Mouse (Mus musculus) bone marrow macrophage, adult 2 months (primary cell): Measurements from ENCODE around the gene Ogt. TPM values are rescaled to one million over a fixed set of nuclear protein-coding genes. Genes with fewer than 3 reads are reported as not detected.
A peak's percentile ranks its signal among the peaks of the same experiment; 100 is the strongest.

Experiments used
- H3K27ac ChIP-seq: 2 replicates; pipeline ENCODE4 v1.5.1; 2012; ENCODE audit warnings: low read depth, low read length; ENCODE audit not compliant: insufficient read depth
- H3K4me1 ChIP-seq: 2 replicates; pipeline ENCODE4 v1.6.1; 2012; ENCODE audit warnings: low read length; ENCODE audit not compliant: control insufficient read depth, insufficient read depth
- H3K4me3 ChIP-seq: 2 replicates; pipeline ENCODE4 v1.5.1; 2012; ENCODE audit warnings: mild to moderate bottlenecking, low read length, moderate library complexity; ENCODE audit not compliant: insufficient read depth
- CTCF ChIP-seq: IDR thresholded peaks from 2 replicates; pipeline ENCODE4 v1.5.1; 2012; ENCODE audit warnings: low read depth, mild to moderate bottlenecking, low read length, moderate library complexity
- POLR2A ChIP-seq: IDR thresholded peaks from 2 replicates; pipeline ENCODE4 v1.6.1; 2012; ENCODE audit warnings: mild to moderate bottlenecking, low read depth, low read length, borderline replicate concordance
- polyA plus RNA-seq: library from polyadenylated mRNA; stranded (reverse); fragments of >200 nt; gene quantifications from 2 replicates; pipeline ENCODE4 v1.2.4, GENCODE M21; 2012; ENCODE audit not compliant: missing spikeins, insufficient read depth, insufficient read length

The Ogt gene
- 238 and 268 TPM in 2 replicates for polyA plus RNA-seq

- no peak for TF ChIP-seq POLR2A
- peaks cover 4% of the 10 kb centered on the region for H3K4me1 ChIP-seq
- peak within 1 kb of the TSS; percentile 69 for H3K27ac ChIP-seq
- H3K4me3 ChIP-seq = peak within 1 kb of the TSS; percentile 78
Measured at GRCm38 (mm10) chrX:101639741-101640166, at the start of gene Ogt. Gene Ogt, plus strand, starts transcription at chrX:101640060.

- Histone ChIP-seq H3K4me3 (no peak overlapping the region), H3K4me1 (peaks cover 7% of the 10 kb centered on the region), H3K27ac (no peak overlapping the region)
- TF ChIP-seq CTCF (no peak), POLR2A (no peak)
Measured at GRCm38 (mm10) chrX:101616183-101616582, 23.7 kb upstream of the Ogt start.

GRCm38 (mm10) chrX:101617889-101618288 lies 22.0 kb upstream of the Ogt start:
- Histone ChIP-seq H3K4me1 (peaks cover 7% of the 10 kb centered on the region), H3K27ac (no peak overlapping the region), H3K4me3 (no peak overlapping the region)
- TF ChIP-seq POLR2A (no peak), CTCF (no peak)

GRCm38 (mm10) chrX:101620317-101620716 lies 19.5 kb upstream of the Ogt start:
- no peak overlapping the region for H3K4me3 ChIP-seq
- H3K4me1 ChIP-seq = peaks cover 7% of the 10 kb centered on the region
- H3K27ac ChIP-seq = no peak overlapping the region
- TF ChIP-seq POLR2A = no peak
- TF ChIP-seq CTCF = no peak

GRCm38 (mm10) chrX:101622539-101622938 lies 17.3 kb upstream of the Ogt start:
- Histone ChIP-seq H3K4me1 (no peaks in the 10 kb centered on the region; the same call in 1 of the 2 replicates), H3K27ac (no peak overlapping the region), H3K4me3 (no peak overlapping the region)
- no peak for TF ChIP-seq CTCF
- no peak for TF ChIP-seq POLR2A

- H3K4me1 ChIP-seq = peaks cover 2% of the 10 kb centered on the region; the same call in 1 of the 2 replicates
- TF ChIP-seq POLR2A (no peak), CTCF (no peak)
- H3K27ac ChIP-seq = no peak overlapping the region
- no peak overlapping the region for H3K4me3 ChIP-seq
Measured at GRCm38 (mm10) chrX:101636821-101637525, 2.9 kb upstream of the Ogt start.

- peaks cover 3% of the 10 kb centered on the region for H3K4me1 ChIP-seq
Measured at GRCm38 (mm10) chrX:101638856-101639255, 1.0 kb upstream of the Ogt start.

GRCm38 (mm10) chrX:101639306-101639705 lies 554 bp upstream of the Ogt start:
- TF ChIP-seq CTCF = no peak
- TF ChIP-seq POLR2A = no peak
- Histone ChIP-seq H3K4me1 (peaks cover 4% of the 10 kb centered on the region), H3K4me3 (peak overlapping the region; percentile 55), H3K27ac (peak overlapping the region; percentile 69)

More at GRCm38 (mm10) chrX:101638856-101639255, 1.0 kb upstream of the Ogt start:
- Histone ChIP-seq H3K27ac (peak overlapping the region; percentile 69), H3K4me3 (peak overlapping the region; percentile 55)
- TF ChIP-seq POLR2A = no peak
- no peak for TF ChIP-seq CTCF

- Histone ChIP-seq H3K4me3 (peak overlapping the region; percentile 78), H3K27ac (peak overlapping the region; percentile 63), H3K4me1 (peaks cover 6% of the 10 kb centered on the region)
- TF ChIP-seq CTCF = no peak
- no peak for TF ChIP-seq POLR2A
Measured at GRCm38 (mm10) chrX:101640194-101641160, 617 bp downstream of the Ogt start.
